Mouse (Mus musculus) midbrain, embryonic 13.5 days (tissue): ENCODE results near the gene Fam20b. TPM values are rescaled to one million over a fixed set of nuclear protein-coding genes. Genes with fewer than 3 reads are reported as not detected.

Experiments
- ATAC-seq: fragments of 200-750 bp; cut with Nextera tagmentation; 2 replicates; pipeline ENCODE4 v1.8.0; 2017; ENCODE audit warnings: mild to moderate bottlenecking, moderate TSS enrichment, moderate library complexity
- H3K27ac ChIP-seq: fragments of 300-500 bp; sonication (generic); 2 replicates; pipeline ENCODE4 v1.5.1; 2015; ENCODE audit warnings: inconsistent platforms, mild to moderate bottlenecking, moderate library complexity
- H3K27me3 ChIP-seq: fragments of 300-500 bp; sonication (generic); 2 replicates; pipeline ENCODE4 v1.6.1; 2015; ENCODE audit warnings: mild to moderate bottlenecking, inconsistent platforms
- H3K36me3 ChIP-seq: fragments of 300-500 bp; sonication (generic); 2 replicates; pipeline ENCODE4 v1.6.1; 2015; ENCODE audit warnings: mild to moderate bottlenecking, inconsistent platforms
- H3K4me1 ChIP-seq: fragments of 300-500 bp; sonication (generic); replicated peaks from 2 replicates; pipeline ENCODE4 v1.6.1; 2015; ENCODE audit warnings: inconsistent platforms
- H3K4me2 ChIP-seq: fragments of 300-500 bp; sonication (generic); replicated peaks from 2 replicates; pipeline ENCODE4 v1.6.1; 2015; ENCODE audit warnings: moderate library complexity, mild to moderate bottlenecking, inconsistent platforms
- H3K4me3 ChIP-seq: fragments of 300-500 bp; sonication (generic); replicated peaks from 2 replicates; pipeline ENCODE4 v1.5.1; 2015; ENCODE audit warnings: mild to moderate bottlenecking, inconsistent platforms
- H3K9ac ChIP-seq: fragments of 300-500 bp; sonication (generic); replicated peaks from 2 replicates; pipeline ENCODE4 v1.6.1; 2015; ENCODE audit warnings: mild to moderate bottlenecking, inconsistent platforms
- H3K9me3 ChIP-seq: fragments of 300-500 bp; sonication (generic); 2 replicates; pipeline ENCODE4 v1.6.1; 2016; ENCODE audit warnings: mild to moderate bottlenecking, inconsistent platforms
- WGBS: fragments of 180-500 bp; shearing (Covaris S2); methylation state at CpG from one replicate; pipeline ENCODE4 v1.1.7; 2015; 5-methylcytosine and 5-hydroxymethylcytosine counted together
- polyA plus RNA-seq: library from polyadenylated mRNA; unstranded; fragments of >200 nt; fragmentation: Nextera tagmentation; extraction: Ambion mirVana; gene quantifications from 2 replicates; pipeline ENCODE4 v1.2.1, GENCODE M21; 2015

Fam20b gene
- polyA plus RNA-seq, 1 experiment from 2014 or later, result 25.2 TPM

DNA sequence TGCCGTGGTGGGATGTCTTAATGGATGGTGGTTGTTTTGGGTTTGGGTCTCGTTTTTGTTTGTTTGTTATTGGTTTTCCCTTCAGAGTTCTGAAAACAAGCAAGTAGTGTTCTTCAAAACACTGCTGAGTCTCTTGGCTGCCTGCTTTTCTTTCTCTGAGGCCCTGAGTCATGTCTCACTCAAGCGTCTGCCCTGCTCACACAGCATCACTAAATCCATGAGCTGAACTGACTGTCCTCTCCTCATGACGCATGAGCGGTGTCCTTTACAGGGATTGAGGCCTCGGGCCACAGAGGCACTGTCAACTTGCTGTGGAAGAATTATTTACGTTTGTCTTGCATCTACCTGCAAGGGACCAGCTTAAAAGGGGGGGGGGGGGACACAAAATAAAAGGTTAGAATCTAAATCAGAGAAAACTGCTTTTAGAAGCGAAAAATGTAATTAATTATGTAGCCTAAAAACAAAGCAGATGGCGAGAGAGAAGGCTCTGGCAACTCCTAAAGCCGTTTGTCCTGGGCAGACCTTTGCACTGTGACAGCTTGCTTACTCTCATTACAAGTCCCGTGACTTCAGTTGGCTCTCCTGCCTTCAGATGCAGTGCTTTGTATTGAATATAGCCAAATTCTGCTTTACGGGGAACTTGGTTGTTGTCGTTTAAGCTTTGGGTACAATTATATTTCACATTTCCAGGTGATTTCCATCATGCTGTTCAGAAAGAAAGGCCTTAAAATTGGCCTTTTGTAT, 73.9 kb downstream of the Fam20b start:
- ATAC-seq, result no peak
- 74% methylated on average over 13 of the region's 13 CpGs for WGBS
- Histone ChIP-seq H3K27me3 (no peaks in the 10 kb centered on the region), H3K36me3 (peaks cover 45% of the 10 kb centered on the region), H3K27ac (no peak overlapping the region), H3K9ac (no peak overlapping the region), H3K4me3 (no peak overlapping the region), H3K9me3 (no peaks in the 10 kb centered on the region), H3K4me1 (peaks cover 27% of the 10 kb centered on the region), H3K4me2 (no peak overlapping the region)

- Histone ChIP-seq H3K4me3 (no peak overlapping the region), H3K9ac (no peak overlapping the region), H3K4me1 (peaks cover 27% of the 10 kb centered on the region), H3K36me3 (peaks cover 52% of the 10 kb centered on the region), H3K27ac (no peak overlapping the region), H3K9me3 (no peaks in the 10 kb centered on the region), H3K4me2 (no peak overlapping the region), H3K27me3 (no peaks in the 10 kb centered on the region)
- WGBS, result 25% methylated on average over 10 of the region's 10 CpGs
- ATAC-seq, result no peak
Measured at GRCm38 (mm10) chr1:156644061-156644460, 74.8 kb downstream of the Fam20b start.

DNA sequence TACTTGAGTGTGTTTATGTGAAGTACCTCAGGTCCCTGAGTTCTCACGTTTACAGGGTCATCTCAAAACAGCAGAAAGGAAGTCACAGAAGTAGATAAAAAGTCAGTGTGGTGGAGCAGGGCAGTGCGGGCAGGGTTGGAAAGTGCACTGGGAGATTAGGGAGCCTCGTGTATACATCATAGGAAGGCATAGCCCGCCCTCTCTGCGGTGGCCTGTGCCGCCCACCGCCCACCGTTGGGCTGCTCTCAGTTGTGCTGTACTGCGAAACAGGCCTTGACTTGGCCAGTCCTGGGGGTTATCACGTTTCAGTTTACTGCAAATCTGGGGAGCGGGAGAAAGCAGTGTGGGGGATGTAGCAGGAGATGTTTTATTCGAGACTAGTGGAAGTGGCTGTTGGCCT, 76.1 kb downstream of the Fam20b start:
- H3K4me3 ChIP-seq, result no peak overlapping the region
- H3K4me1 ChIP-seq, result peaks cover 27% of the 10 kb centered on the region
- ATAC-seq, result no peak
- H3K9me3 ChIP-seq, result no peaks in the 10 kb centered on the region
- H3K36me3 ChIP-seq, result peaks cover 56% of the 10 kb centered on the region
- no peak overlapping the region for H3K9ac ChIP-seq
- WGBS, result 63% methylated on average over 12 of the region's 12 CpGs
- no peak overlapping the region for H3K27ac ChIP-seq
- no peak overlapping the region for H3K4me2 ChIP-seq
- H3K27me3 ChIP-seq, result no peaks in the 10 kb centered on the region

- 93% methylated on average over 10 of the region's 10 CpGs for WGBS
- Histone ChIP-seq H3K4me1 (peaks cover 27% of the 10 kb centered on the region), H3K27me3 (no peaks in the 10 kb centered on the region), H3K9ac (no peak overlapping the region), H3K9me3 (no peaks in the 10 kb centered on the region), H3K36me3 (peaks cover 54% of the 10 kb centered on the region), H3K4me2 (no peak overlapping the region), H3K27ac (no peak overlapping the region), H3K4me3 (no peak overlapping the region)
- no peak for ATAC-seq
Measured at GRCm38 (mm10) chr1:156641808-156642207, 77.1 kb downstream of the Fam20b start.

- Histone ChIP-seq H3K27ac (no peak overlapping the region), H3K36me3 (peaks cover 60% of the 10 kb centered on the region), H3K9me3 (no peaks in the 10 kb centered on the region), H3K27me3 (no peaks in the 10 kb centered on the region), H3K4me1 (peaks cover 23% of the 10 kb centered on the region), H3K4me3 (no peak overlapping the region), H3K4me2 (no peak overlapping the region), H3K9ac (no peak overlapping the region)
- ATAC-seq, result no peak
- WGBS, result 80% methylated on average over 4 of the region's 4 CpGs
Measured at GRCm38 (mm10) chr1:156640577-156640976, 78.3 kb downstream of the Fam20b start.

GRCm38 (mm10) chr1:156639455-156639854, 79.4 kb downstream of the Fam20b start:
- Histone ChIP-seq H3K4me3 (no peak overlapping the region), H3K4me2 (no peak overlapping the region), H3K9me3 (no peaks in the 10 kb centered on the region), H3K36me3 (peaks cover 69% of the 10 kb centered on the region), H3K27ac (no peak overlapping the region), H3K9ac (no peak overlapping the region), H3K4me1 (peaks cover 14% of the 10 kb centered on the region), H3K27me3 (no peaks in the 10 kb centered on the region)
- no peak for ATAC-seq
- 91% methylated on average over 5 of the region's 5 CpGs for WGBS

GRCm38 (mm10) chr1:156635148-156635547, 83.7 kb downstream of the Fam20b start:
- H3K36me3 ChIP-seq, result peaks cover 76% of the 10 kb centered on the region
- no peaks in the 10 kb centered on the region for H3K27me3 ChIP-seq
- no peak overlapping the region for H3K9ac ChIP-seq
- 81% methylated on average over 2 of the region's 2 CpGs for WGBS
- no peaks in the 10 kb centered on the region for H3K4me1 ChIP-seq
- no peak overlapping the region for H3K4me3 ChIP-seq
- no peak overlapping the region for H3K4me2 ChIP-seq
- no peak overlapping the region for H3K27ac ChIP-seq
- no peak for ATAC-seq
- H3K9me3 ChIP-seq, result no peaks in the 10 kb centered on the region

- Histone ChIP-seq H3K36me3 (peaks cover 75% of the 10 kb centered on the region), H3K27me3 (no peaks in the 10 kb centered on the region), H3K9ac (no peak overlapping the region), H3K4me1 (no peaks in the 10 kb centered on the region), H3K9me3 (no peaks in the 10 kb centered on the region), H3K4me2 (no peak overlapping the region), H3K4me3 (no peak overlapping the region), H3K27ac (no peak overlapping the region)
- 79% methylated on average over 10 of the region's 10 CpGs for WGBS
- 0 out of 2 replicates have a peak, but pooled peaks have one; percentile 37 for ATAC-seq
Measured at GRCm38 (mm10) chr1:156633095-156633494, 85.8 kb downstream of the Fam20b start.

- H3K4me2 ChIP-seq, result no peak overlapping the region
- no peak overlapping the region for H3K4me3 ChIP-seq
- no peak overlapping the region for H3K9ac ChIP-seq
- H3K27me3 ChIP-seq, result no peaks in the 10 kb centered on the region
- ATAC-seq, result no peak
- H3K9me3 ChIP-seq, result no peaks in the 10 kb centered on the region
- H3K36me3 ChIP-seq, result peaks cover 63% of the 10 kb centered on the region
- H3K27ac ChIP-seq, result no peak overlapping the region
- no peaks in the 10 kb centered on the region for H3K4me1 ChIP-seq
Measured at GRCm38 (mm10) chr1:156630965-156631364, 87.9 kb downstream of the Fam20b start.

DNA sequence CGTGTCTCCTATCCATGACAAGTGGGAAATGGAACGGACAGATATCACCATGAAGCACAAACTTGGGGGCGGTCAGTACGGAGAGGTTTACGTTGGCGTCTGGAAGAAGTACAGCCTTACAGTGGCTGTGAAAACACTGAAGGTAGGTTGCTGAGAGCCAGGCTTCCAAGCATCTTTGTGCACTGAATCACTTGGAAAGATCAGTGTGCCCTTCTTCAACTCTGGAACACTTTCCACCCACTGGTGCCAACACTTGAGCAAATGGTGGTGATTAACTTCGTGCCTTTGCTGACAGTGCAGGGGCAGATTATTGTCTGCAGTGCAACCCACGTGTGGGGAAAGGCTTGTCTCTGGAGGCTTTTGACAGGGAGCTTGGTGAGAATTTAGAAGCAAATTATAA, 88.9 kb downstream of the Fam20b start:
- no peak for ATAC-seq
- Histone ChIP-seq H3K4me3 (no peak overlapping the region), H3K4me1 (no peaks in the 10 kb centered on the region), H3K27ac (no peak overlapping the region), H3K27me3 (no peaks in the 10 kb centered on the region), H3K4me2 (no peak overlapping the region), H3K36me3 (peaks cover 63% of the 10 kb centered on the region), H3K9ac (no peak overlapping the region), H3K9me3 (no peaks in the 10 kb centered on the region)
- 96% methylated on average over 8 of the region's 8 CpGs for WGBS

Other genes starting within 250 kb of the Fam20b start
- gene Soat1, start 244.8 kb downstream of the Fam20b start, polyA plus RNA-seq, result 10.9 and 11.1 TPM in 2 replicates
- gene Gm10031, start 195.1 kb downstream of the Fam20b start, polyA plus RNA-seq, result 0.66 and 1.1 TPM in 2 replicates
- gene Abl2, start 160.3 kb downstream of the Fam20b start, polyA plus RNA-seq, result 6.7 and 7.0 TPM in 2 replicates
- gene Tor3a, start 44.7 kb downstream of the Fam20b start, polyA plus RNA-seq, result 2.4 and 3.4 TPM in 2 replicates
- 0.57 and 0.86 TPM in 2 replicates for gene Angptl1, start 119.5 kb upstream of the Fam20b start, polyA plus RNA-seq
- 132 and 143 TPM in 2 replicates for gene Ralgps2, start 220.5 kb upstream of the Fam20b start, polyA plus RNA-seq